Mouse (Mus musculus) lung, embryonic 15.5 days (tissue): ENCODE results near the gene Lamtor5. TPM values are rescaled to one million over a fixed set of nuclear protein-coding genes. Genes with fewer than 3 reads are reported as not detected.
A peak's percentile ranks its signal among the peaks of the same experiment; 100 is the strongest.
"Not testable (repeated sequence)": the region's sequence is repeated elsewhere in the genome, so short reads cannot be mapped to it uniquely, and the experiment has no call there.

Experiments used
- ATAC-seq: fragments of 200-750 bp; cut with Nextera tagmentation; 2 replicates; pipeline ENCODE4 v1.8.0; 2017; ENCODE audit warnings: moderate number of reproducible peaks, borderline replicate concordance; ENCODE audit not compliant: low FRiP score, low TSS enrichment; ENCODE audit errors: extremely low read depth
- H3K27ac ChIP-seq: fragments of 300-500 bp; sonication (generic); 2 replicates; pipeline ENCODE4 v1.5.1; 2015; ENCODE audit warnings: moderate library complexity, mild to moderate bottlenecking, inconsistent platforms
- H3K27me3 ChIP-seq: fragments of 300-500 bp; sonication (generic); 2 replicates; pipeline ENCODE4 v1.6.1; 2015; ENCODE audit warnings: inconsistent platforms
- H3K36me3 ChIP-seq: fragments of 300-500 bp; sonication (generic); 2 replicates; pipeline ENCODE4 v1.6.1; 2015; ENCODE audit warnings: inconsistent platforms
- H3K4me1 ChIP-seq: fragments of 300-500 bp; sonication (generic); 2 replicates; pipeline ENCODE4 v1.6.1; 2015; ENCODE audit warnings: inconsistent platforms
- H3K4me2 ChIP-seq: fragments of 300-500 bp; sonication (generic); 2 replicates; pipeline ENCODE4 v1.6.1; 2015; ENCODE audit warnings: inconsistent platforms, mild to moderate bottlenecking, moderate library complexity
- H3K4me3 ChIP-seq: fragments of 300-500 bp; sonication (generic); 2 replicates; pipeline ENCODE4 v1.5.1; 2015; ENCODE audit warnings: mild to moderate bottlenecking, inconsistent platforms
- H3K9ac ChIP-seq: fragments of 300-500 bp; sonication (generic); 2 replicates; pipeline ENCODE4 v1.6.1; 2015; ENCODE audit warnings: inconsistent platforms
- H3K9me3 ChIP-seq: fragments of 300-500 bp; sonication (generic); 2 replicates; pipeline ENCODE4 v1.6.1; 2016; ENCODE audit warnings: inconsistent platforms
- WGBS: fragments of 180-500 bp; shearing (Covaris S2); methylation state at CpG from one replicate; pipeline ENCODE4 v1.1.7; 2015; 5-methylcytosine and 5-hydroxymethylcytosine counted together
- polyA plus RNA-seq: library from polyadenylated mRNA; unstranded; fragments of >200 nt; fragmentation: Nextera tagmentation; extraction: Ambion mirVana; gene quantifications from 2 replicates; pipeline ENCODE4 v1.2.1, GENCODE M21; 2015

Lamtor5 gene
- polyA plus RNA-seq, 1 experiment from 2014 or later, result 188 TPM

GRCm38 (mm10) chr3:107273820-107274219, 4.8 kb upstream of the Lamtor5 start:
- WGBS, result 9% methylated on average over 3 of the region's 3 CpGs
- ATAC-seq, result peak; percentile 46; the same call in 1 of the 2 replicates

GRCm38 (mm10) chr3:107275351-107275750, 3.3 kb upstream of the Lamtor5 start:
- H3K27me3 ChIP-seq, result no peaks in the 10 kb centered on the region
- no peaks in the 10 kb centered on the region for H3K36me3 ChIP-seq
- H3K9ac ChIP-seq, result no peak overlapping the region
- ATAC-seq, result no peak
- no peak overlapping the region for H3K4me2 ChIP-seq
- peaks cover 14% of the 10 kb centered on the region for H3K4me1 ChIP-seq
- H3K4me3 ChIP-seq, result no peak overlapping the region
- WGBS, result 41% methylated on average over 5 of the region's 5 CpGs
- H3K27ac ChIP-seq, result no peak overlapping the region
- no peaks in the 10 kb centered on the region for H3K9me3 ChIP-seq

More at GRCm38 (mm10) chr3:107273820-107274219, 4.8 kb upstream of the Lamtor5 start:
- no peak overlapping the region for H3K4me3 ChIP-seq
- no peak overlapping the region for H3K27ac ChIP-seq
- H3K4me2 ChIP-seq, result no peak overlapping the region
- no peak overlapping the region for H3K9ac ChIP-seq
- no peaks in the 10 kb centered on the region for H3K27me3 ChIP-seq
- peaks cover 4% of the 10 kb centered on the region for H3K4me1 ChIP-seq
- no peaks in the 10 kb centered on the region for H3K36me3 ChIP-seq
- H3K9me3 ChIP-seq, result no peaks in the 10 kb centered on the region

GRCm38 (mm10) chr3:107275996-107276395, 2.7 kb upstream of the Lamtor5 start:
- Histone ChIP-seq H3K9ac (no peak overlapping the region), H3K4me3 (no peak overlapping the region), H3K9me3 (no peaks in the 10 kb centered on the region), H3K4me1 (peaks cover 14% of the 10 kb centered on the region), H3K36me3 (no peaks in the 10 kb centered on the region), H3K27ac (no peak overlapping the region), H3K4me2 (no peak overlapping the region), H3K27me3 (no peaks in the 10 kb centered on the region)
- 58% methylated on average over 4 of the region's 4 CpGs for WGBS
- ATAC-seq, result no peak

- WGBS, result 79% methylated on average over 3 of the region's 3 CpGs
- H3K27me3 ChIP-seq, result no peaks in the 10 kb centered on the region
These were observed 2.0 kb upstream of the Lamtor5 start for GRCm38 (mm10) chr3:107276626-107277025.

GRCm38 (mm10) chr3:107286123-107286522, 7.5 kb downstream of the Lamtor5 start:
- Histone ChIP-seq H3K4me3 (no peak overlapping the region), H3K27me3 (no peaks in the 10 kb centered on the region), H3K36me3 (peaks cover 15% of the 10 kb centered on the region), H3K9me3 (no peaks in the 10 kb centered on the region), H3K9ac (no peak overlapping the region), H3K4me2 (no peak overlapping the region), H3K4me1 (peaks cover 6% of the 10 kb centered on the region), H3K27ac (no peak overlapping the region)
- ATAC-seq, result no peak
- WGBS, result 87% methylated on average over 2 of the region's 2 CpGs

More at GRCm38 (mm10) chr3:107276626-107277025, 2.0 kb upstream of the Lamtor5 start:
- no peak overlapping the region for H3K4me2 ChIP-seq
- no peak overlapping the region for H3K4me3 ChIP-seq
- no peak overlapping the region for H3K9ac ChIP-seq
- no peak for ATAC-seq
- no peaks in the 10 kb centered on the region for H3K9me3 ChIP-seq
- H3K4me1 ChIP-seq, result peaks cover 14% of the 10 kb centered on the region
- H3K36me3 ChIP-seq, result no peaks in the 10 kb centered on the region
- no peak overlapping the region for H3K27ac ChIP-seq

GRCm38 (mm10) chr3:107287346-107287745, 8.7 kb downstream of the Lamtor5 start:
- Histone ChIP-seq H3K9me3 (no peaks in the 10 kb centered on the region), H3K27me3 (no peaks in the 10 kb centered on the region), H3K4me3 (no peak overlapping the region), H3K27ac (no peak overlapping the region), H3K36me3 (peaks cover 13% of the 10 kb centered on the region), H3K9ac (no peak overlapping the region), H3K4me2 (no peak overlapping the region), H3K4me1 (peaks cover 7% of the 10 kb centered on the region)
- ATAC-seq, result no peak

GRCm38 (mm10) chr3:107290764-107291381, 12.2 kb downstream of the Lamtor5 start, which contains the start of gene Slc16a4:
TSS of gene Slc16a4 (plus strand) at chr3:107291230.
- H3K4me1 ChIP-seq, result peaks cover 7% of the 10 kb centered on the region
- ATAC-seq, result peak; percentile 86; the same call in 1 of the 2 replicates
- H3K36me3 ChIP-seq, result no peaks in the 10 kb centered on the region
- peak within 1 kb of the TSS; percentile 64 for H3K27ac ChIP-seq
- WGBS, result 16% methylated on average over 9 of the region's 9 CpGs
- no peak within 1 kb of the TSS for H3K4me3 ChIP-seq
- H3K27me3 ChIP-seq, result no peaks in the 10 kb centered on the region
- no peaks in the 10 kb centered on the region for H3K9me3 ChIP-seq
- H3K4me2 ChIP-seq, result peak within 1 kb of the TSS; percentile 30
- no peak within 1 kb of the TSS for H3K9ac ChIP-seq

- no peaks in the 10 kb centered on the region for H3K9me3 ChIP-seq
- H3K27ac ChIP-seq, result no peak overlapping the region
- H3K4me2 ChIP-seq, result no peak overlapping the region
- no peak overlapping the region for H3K4me3 ChIP-seq
- H3K9ac ChIP-seq, result no peak overlapping the region
- no peaks in the 10 kb centered on the region for H3K27me3 ChIP-seq
- no peak for ATAC-seq
- peaks cover 8% of the 10 kb centered on the region for H3K4me1 ChIP-seq
- 67% methylated on average over 5 of the region's 5 CpGs for WGBS
- H3K36me3 ChIP-seq, result no peaks in the 10 kb centered on the region
These were observed 17.2 kb downstream of the Lamtor5 start for GRCm38 (mm10) chr3:107295672-107296360.

GRCm38 (mm10) chr3:107296917-107297316, 18.3 kb downstream of the Lamtor5 start:
- H3K4me3 ChIP-seq, H3K36me3 ChIP-seq, H3K4me1 ChIP-seq, H3K9ac ChIP-seq, H3K27me3 ChIP-seq, H3K27ac ChIP-seq, ATAC-seq, H3K4me2 ChIP-seq, H3K9me3 ChIP-seq: not testable (repeated sequence)
- WGBS, result 74% methylated on average over 4 of the region's 4 CpGs

GRCm38 (mm10) chr3:107317338-107317737, 38.7 kb downstream of the Lamtor5 start:
- no peaks in the 10 kb centered on the region for H3K27me3 ChIP-seq
- H3K4me3 ChIP-seq, result no peak overlapping the region
- peaks cover 12% of the 10 kb centered on the region; the same call in 1 of the 2 replicates for H3K36me3 ChIP-seq
- WGBS, result 94% methylated on average over 3 of the region's 3 CpGs
- H3K27ac ChIP-seq, result no peak overlapping the region
- no peak overlapping the region for H3K4me2 ChIP-seq
- no peaks in the 10 kb centered on the region for H3K9me3 ChIP-seq
- H3K4me1 ChIP-seq, result no peaks in the 10 kb centered on the region
- H3K9ac ChIP-seq, result no peak overlapping the region
- no peak for ATAC-seq

- no peak overlapping the region for H3K4me3 ChIP-seq
- peaks cover 29% of the 10 kb centered on the region for H3K4me1 ChIP-seq
- 90% methylated on average over 2 of the region's 2 CpGs for WGBS
- no peak overlapping the region for H3K9ac ChIP-seq
- H3K36me3 ChIP-seq, result peaks cover 27% of the 10 kb centered on the region
- H3K27ac ChIP-seq, result no peak overlapping the region
- H3K4me2 ChIP-seq, result no peak overlapping the region
- ATAC-seq, result no peak
- no peaks in the 10 kb centered on the region for H3K9me3 ChIP-seq
- no peaks in the 10 kb centered on the region for H3K27me3 ChIP-seq
These were observed 42.5 kb downstream of the Lamtor5 start for GRCm38 (mm10) chr3:107321141-107321540.

- Histone ChIP-seq H3K4me1 (peaks cover 29% of the 10 kb centered on the region), H3K9me3 (no peaks in the 10 kb centered on the region), H3K27ac (no peak overlapping the region), H3K36me3 (peaks cover 29% of the 10 kb centered on the region), H3K4me2 (no peak overlapping the region), H3K9ac (no peak overlapping the region), H3K4me3 (no peak overlapping the region), H3K27me3 (no peaks in the 10 kb centered on the region)
- no peak for ATAC-seq
These were observed 43.1 kb downstream of the Lamtor5 start for GRCm38 (mm10) chr3:107321776-107322175.
